Mouse (Mus musculus): Measurements from ENCODE around the gene Spcs1. TPM values are rescaled to one million over a fixed set of nuclear protein-coding genes. Genes with fewer than 3 reads are reported as not detected.

The Spcs1 gene
- total RNA-seq (2023) = 59.1 and 72.8 TPM in 2 replicates

DNA sequence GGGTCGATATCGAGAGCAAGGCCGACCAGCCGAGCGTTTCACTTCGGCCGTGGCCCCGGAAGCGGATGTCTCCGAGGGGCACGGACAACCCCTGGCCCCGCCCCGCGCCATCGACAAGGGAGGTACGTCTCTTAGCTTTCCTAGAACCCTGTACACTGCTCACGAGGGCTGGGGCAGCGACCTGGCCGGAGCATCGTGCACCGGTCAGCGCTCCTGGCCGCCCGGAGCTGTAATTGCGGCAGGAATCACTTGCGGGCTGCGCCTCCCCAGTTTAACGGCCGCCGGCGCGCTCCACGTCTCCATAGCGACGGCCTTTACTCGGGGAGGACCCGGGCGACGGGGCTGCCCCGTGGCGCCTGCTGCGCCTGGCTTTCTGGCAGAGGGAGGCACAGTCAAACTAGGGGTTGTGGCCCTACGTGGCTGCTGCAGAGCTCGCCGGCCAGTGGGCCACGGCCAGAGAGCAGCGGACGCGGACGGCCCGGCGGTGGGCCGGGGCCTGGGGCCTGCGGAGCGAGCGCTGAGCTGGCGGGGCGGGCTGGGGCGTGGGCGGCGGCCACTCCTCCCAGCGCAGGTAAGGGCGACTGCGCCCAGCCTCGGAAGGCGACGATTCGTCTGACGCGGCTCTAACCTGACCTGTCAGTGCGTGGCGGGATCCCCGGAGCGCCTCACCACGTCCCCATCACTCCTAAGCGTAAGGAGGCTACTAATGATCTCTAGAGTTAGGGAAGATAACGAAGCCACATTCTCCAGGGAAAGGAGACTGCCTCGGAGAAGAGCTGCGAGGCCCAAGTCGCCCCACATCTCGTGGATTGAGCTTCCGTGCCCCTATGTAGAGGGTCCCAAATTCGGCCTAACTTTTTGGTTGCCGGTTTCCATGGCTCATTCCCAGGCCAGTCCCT lies at the start of gene Spcs1, which contains the start of gene Glt8d1:
TSS of gene Spcs1 (minus strand) at position 366 of the 899 bp plus-strand sequence.
TSS of gene Glt8d1 (plus strand) at position 94 of the 899 bp plus-strand sequence.

DNA sequence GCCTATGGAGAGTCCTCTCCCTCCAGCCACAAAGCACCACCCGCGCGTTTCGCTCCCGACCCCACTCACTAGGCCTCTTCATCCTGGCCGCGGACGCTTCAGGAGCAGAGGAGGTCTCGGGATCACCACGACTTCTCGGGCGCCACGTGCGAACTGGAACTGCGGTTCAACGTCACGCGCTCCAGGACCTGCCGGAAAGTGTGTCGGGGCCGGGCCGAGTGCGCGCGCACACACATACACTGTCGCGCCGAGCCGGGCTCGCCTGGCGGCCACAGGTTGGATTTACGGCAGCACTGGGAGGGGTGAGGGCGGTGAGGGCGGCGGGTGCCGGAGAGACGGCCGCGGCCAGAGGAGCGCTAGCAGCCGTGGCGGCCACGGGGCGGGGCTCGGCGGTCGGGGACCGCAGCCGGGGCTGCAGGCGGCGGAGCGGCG lies 17.4 kb upstream of the Spcs1 start, which contains the start of the genes Pbrm1 and Gnl3:
TSS of gene Pbrm1 (plus strand) at position 279 of the 432 bp plus-strand sequence.
TSS of gene Gnl3 (minus strand) at position 293 of the 432 bp plus-strand sequence.

DNA sequence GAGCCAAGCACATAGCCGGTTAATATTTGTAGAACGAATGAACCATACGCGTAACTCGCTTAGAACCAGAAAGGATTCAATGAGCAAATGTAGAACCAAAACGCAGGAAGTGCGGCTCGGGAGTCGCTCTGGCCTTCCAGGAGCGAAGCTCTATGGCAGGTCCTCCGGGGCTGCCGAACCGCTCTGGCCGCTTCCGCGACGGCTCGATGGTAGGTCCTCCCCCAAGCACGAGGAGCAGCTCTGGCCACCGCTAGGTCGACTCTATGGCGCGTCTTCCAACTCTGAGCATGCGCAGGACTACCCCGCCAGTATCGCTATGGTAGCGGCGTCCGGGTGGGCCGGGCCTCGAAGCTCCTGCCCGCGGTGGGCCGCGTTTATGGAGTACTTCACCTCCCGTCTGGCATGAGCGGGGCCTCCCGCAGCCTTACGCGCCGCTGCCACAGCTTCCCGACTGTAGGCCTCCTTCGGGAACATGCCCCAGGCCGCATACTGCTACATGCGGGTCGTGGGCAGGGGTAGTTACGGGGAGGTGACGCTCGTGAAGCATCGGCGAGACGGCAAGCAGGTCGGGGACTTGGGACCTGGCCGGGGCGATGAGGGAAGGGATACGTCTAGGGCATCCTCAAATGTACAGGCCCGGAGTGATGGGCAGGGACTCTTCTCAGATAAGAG lies 50.2 kb downstream of the Spcs1 start, which contains the start of gene Nek4:
TSS of gene Nek4 (plus strand) at position 224 of the 672 bp plus-strand sequence.

Other genes with a start within 250 kb of the Spcs1 start
- 8.3 and 14.1 TPM in 2 replicates for gene Tmem110, start 176.1 kb downstream of the Spcs1 start, total RNA-seq (2023)
- 0.75 and 0.76 TPM in 2 replicates for gene Mustn1, start 122.5 kb downstream of the Spcs1 start, total RNA-seq (2023)
- 0.20 TPM in 1 of 2 replicates, not detected in the other for gene Itih4, start 115.2 kb downstream of the Spcs1 start, total RNA-seq (2023)
- not detected in 2 replicates for gene Itih3, start 77.9 kb downstream of the Spcs1 start, total RNA-seq (2023)
- gene Itih1, start 58.4 kb downstream of the Spcs1 start, total RNA-seq (2023) = not detected in 2 replicates
- 3.1 and 3.5 TPM in 2 replicates for gene Nek4, start 50.3 kb downstream of the Spcs1 start, total RNA-seq (2023)
- 8.4 and 12.4 TPM in 2 replicates for gene Glt8d1, start 272 bp downstream of the Spcs1 start, total RNA-seq (2023)
- gene Pbrm1, start 17.5 kb upstream of the Spcs1 start, total RNA-seq (2023) = 42.1 and 50.9 TPM in 2 replicates
- gene Gnl3, start 17.5 kb upstream of the Spcs1 start, total RNA-seq (2023) = 49.8 and 60.7 TPM in 2 replicates
- 42.6 and 43.8 TPM in 2 replicates for gene Smim4, start 127.3 kb upstream of the Spcs1 start, total RNA-seq (2023)
- 8.7 and 10.4 TPM in 2 replicates for gene Nt5dc2, start 129.4 kb upstream of the Spcs1 start, total RNA-seq (2023)
- gene Stab1, start 167.0 kb upstream of the Spcs1 start, total RNA-seq (2023) = 5.0 and 10.1 TPM in 2 replicates
- 1.4 and 1.9 TPM in 2 replicates for gene Tnnc1, start 206.6 kb upstream of the Spcs1 start, total RNA-seq (2023)
- 266 and 358 TPM in 2 replicates for gene Nisch, start 215.3 kb upstream of the Spcs1 start, total RNA-seq (2023)
- 0.39 and 0.69 TPM in 2 replicates for gene Sema3g, start 216.2 kb upstream of the Spcs1 start, total RNA-seq (2023)
- 4.2 and 5.3 TPM in 2 replicates for gene Phf7, start 249.6 kb upstream of the Spcs1 start, total RNA-seq (2023)
- gene Bap1, start 249.8 kb upstream of the Spcs1 start, total RNA-seq (2023) = 80.9 and 101 TPM in 2 replicates

All from neutrophil, adult 65 days (primary cell).